Mouse (Mus musculus) cortical plate, adult 2 months (tissue): ENCODE measurements around the gene Tex45.

Experiments
- CTCF ChIP-seq: fragments of 200-500 bp; IDR thresholded peaks from 2 replicates; pipeline ENCODE4 v1.5.1; 2011; ENCODE audit warnings: mild to moderate bottlenecking, control low read depth, low read length; ENCODE audit not compliant: insufficient read depth; ENCODE audit errors: extremely low read depth
- POLR2A ChIP-seq: fragments of 200-500 bp; IDR thresholded peaks from 2 replicates; pipeline ENCODE4 v1.6.1; 2011; ENCODE audit warnings: mild to moderate bottlenecking, low read length, control low read depth; ENCODE audit not compliant: insufficient read depth; ENCODE audit errors: extremely low read depth

DNA sequence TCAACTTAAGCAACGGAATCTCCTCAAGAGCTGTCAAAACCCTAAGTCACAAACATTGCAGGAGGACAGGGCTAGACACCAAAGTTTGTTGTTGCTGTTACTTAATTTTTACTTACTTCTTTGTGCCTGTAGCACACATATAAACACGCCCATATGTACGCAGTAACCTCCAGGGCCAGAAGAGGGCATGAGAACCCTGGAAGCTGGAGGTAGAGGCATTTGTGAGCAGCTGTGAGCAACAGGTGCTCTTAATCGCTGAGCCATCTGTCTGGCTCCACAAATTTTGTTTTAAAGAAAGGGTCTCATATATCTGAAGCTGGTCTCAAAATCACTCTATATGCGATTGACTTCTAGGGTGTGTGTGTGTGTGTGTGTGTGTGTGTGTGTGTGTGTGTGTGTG lies 6.4 kb upstream of the Tex45 start:
- peak; percentile 39 for TF ChIP-seq CTCF
- TF ChIP-seq POLR2A, result no peak
